Mouse (Mus musculus): Measurements from ENCODE around the gene Twist2.

Gene Twist2

DNA sequence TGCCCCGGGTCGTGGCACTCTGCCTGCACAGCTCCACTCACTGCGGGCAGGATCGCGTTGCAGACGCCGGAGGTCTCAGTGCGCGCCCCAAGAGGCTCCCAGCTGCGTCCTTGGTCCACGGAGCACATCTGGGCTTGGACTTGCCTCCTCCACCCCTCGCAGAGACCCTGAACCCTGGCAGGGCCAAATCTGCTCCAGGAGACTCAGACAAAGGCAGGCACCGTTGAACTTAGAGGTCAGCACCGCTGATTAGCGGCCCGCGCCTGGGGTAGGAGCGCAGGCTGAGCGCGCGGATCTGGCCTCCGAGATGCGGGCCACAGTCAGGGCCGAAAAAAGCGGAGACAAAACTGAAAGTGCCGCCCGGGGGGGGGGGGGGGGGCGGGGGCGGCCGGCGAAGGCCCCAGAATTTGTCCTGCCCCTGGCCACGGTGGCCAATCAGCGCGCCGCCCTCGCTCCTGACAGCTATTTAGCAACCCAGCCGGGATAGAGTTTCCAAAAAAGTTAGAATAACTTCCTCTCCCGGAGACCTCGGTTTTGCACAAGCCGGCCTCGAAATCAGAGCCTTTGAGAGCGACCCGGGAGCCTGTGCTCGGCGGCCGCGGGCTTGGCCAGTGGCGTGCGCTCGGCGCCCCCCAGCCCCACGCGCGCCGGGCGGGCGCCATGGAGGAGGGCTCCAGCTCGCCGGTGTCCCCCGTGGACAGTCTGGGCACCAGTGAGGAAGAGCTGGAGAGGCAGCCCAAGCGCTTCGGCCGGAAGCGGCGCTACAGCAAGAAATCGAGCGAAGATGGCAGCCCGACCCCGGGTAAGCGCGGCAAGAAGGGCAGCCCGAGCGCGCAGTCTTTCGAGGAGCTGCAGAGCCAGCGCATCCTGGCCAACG lies at the start of gene Twist2:
Twist2 (plus strand) TSS at position 495 of the 877 bp plus-strand sequence.
- peak; percentile 98 for DNase-seq

DNA sequence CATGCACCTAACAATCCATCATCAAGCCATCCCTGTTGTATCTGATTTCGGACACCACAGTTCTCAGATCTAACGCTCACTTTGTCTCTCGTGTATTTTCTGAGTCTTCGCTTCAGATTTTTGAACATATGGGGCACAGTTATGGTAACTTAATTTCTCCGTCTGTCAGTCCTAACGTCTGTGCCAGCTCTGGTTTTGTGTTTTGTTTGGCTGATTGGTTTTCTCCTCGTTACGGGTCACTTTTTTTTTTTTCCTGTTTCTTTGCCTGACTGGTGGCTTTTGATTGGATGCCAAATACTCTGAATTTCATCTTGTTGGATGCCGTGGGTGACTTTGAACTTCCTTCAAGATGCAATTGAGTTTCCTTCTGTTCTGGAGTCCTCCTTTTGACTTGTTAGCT lies 48.3 kb upstream of the Twist2 start:
- DNase-seq = no peak

DNA sequence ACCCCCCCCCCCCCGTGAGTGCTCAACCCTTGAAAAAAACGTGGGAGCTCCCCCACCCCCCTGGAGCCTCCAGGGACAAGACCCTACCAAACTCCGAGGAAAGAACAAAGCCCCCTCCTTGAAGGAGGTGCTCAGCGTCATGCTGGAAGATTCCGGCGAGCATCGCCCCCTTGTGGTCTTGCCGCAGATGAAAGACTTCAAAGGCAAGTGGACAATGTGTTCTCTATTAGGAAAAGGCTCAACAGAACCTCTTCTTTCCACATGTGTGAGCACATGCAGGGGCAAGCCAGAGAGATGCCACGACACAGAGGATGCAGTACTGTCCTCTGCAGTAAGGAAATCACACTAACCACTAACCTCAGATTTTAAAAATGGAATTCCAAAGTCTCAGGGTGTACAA lies 46.2 kb upstream of the Twist2 start:
- peak; percentile 84 for DNase-seq

DNA sequence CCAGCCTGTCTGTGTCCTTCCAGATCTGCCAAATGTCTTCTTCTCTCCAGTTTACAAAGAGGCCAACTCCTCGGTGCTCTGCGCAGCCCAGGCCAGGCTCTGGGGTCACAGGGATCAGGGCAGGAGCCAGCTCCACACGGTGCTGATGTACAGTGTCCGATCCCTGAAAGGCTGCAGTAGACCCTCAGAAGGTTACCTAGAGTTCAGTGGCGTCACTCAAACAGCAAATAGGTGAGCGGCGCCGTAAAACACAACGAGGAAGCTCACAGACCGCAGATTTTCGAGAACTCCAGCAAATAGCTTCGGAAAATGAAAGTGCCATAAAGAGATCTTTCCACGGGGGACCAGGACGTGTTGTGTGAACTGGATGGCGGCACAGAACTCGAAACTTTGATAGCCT lies 44.0 kb upstream of the Twist2 start:
- DNase-seq = peak; percentile 81

DNA sequence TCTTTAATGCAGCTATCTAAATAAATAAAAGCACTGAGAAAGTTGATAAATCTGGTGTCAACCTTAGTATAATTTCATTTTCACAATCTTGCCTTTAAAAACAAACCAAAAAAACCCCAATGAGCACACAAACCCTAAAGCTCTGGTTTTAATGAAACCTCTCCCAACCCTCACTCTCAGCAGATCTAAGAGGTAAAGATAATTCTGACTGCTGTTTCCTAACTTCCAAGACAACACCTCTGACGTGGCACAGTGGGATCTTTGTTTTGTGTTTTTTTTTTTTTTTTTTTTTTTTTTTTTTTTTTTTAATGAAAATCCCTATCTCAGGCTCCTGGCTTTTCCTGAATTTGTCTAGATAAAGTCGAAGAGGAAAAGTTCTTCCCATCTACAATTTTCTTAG lies 43.1 kb upstream of the Twist2 start:
- DNase-seq = no peak

DNA sequence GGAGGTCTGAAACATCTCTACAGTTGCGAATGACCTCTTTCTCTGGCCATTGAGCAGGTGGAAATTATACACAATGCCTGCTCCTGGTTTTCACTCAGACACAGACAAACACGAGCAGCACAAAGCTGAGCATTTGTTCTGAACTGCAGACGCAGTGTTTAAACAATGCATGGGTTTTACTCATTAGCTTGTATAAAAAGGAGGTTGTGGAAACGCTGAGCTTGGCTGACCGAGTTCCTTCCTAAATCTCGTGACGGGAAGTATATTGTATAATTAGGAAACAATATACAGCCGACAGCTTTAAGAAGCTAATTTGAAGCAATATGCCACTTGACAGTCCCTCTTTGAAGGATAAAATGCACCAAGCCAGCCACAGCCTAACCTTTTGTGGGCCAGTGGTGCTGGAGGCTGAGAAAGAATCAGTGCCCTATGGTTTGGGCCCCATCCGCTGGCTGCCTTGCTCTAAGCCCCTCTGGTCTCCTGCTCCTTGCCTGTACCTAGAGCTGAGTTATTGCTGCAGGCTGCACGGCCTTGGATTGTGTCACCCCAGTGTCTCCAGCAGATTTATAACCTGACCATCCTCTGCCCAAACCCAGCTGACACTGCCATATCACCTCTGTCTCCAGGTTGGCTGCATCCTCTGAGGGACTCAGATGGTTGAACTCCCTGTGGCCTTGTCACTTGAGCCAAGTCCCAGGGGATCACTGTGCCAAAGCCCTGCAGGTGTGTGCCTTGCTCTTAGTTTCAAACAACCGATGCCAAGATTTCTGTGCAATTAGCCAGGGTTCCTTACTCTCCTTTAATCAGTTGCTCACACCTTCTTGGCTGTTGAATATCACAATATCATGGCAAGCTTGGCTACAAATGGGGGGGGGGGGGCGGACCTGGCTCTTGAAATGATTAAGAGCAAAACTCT lies 42.4 kb upstream of the Twist2 start:
- DNase-seq = peak; percentile 85

DNA sequence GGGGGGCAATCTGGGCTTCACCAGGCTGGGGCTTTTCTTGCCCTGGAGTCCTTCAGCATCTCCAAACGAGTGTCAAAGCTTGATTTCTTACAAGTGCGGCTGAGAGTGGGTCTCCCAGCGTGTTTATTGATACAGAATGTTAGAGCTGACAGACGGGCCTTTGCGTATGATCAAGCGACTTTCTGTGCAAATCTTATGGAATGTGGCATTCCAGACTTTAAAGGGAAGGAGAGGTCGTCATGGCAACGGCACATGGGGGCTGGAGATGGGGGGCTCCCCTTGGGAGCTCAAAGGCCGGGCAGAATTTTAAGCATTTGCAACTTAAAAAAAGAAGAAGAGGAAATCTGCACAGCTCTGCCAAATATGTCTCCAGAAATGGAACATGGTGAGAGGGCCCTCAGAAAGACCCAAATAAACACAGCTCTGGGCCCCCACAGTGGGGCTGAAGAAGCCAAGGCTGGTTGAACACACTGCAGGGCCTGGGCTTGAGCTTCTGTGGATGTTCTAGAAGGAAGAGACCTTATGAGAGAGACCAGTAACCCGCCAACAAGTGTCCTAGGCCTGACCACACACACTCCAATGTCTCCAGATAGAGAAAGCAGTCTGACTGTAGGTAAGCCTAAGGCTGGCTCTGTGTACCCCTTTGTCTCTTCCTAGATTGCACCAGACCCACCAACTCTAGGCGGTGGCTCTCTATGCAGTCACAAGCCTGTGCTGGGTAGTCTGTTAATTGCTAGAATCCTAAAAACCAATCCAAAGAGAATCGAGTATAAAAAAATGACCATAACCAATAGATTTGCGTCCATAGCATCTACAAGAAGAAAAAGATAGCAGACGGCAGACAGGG lies 40.9 kb upstream of the Twist2 start:
- no peak for DNase-seq

DNA sequence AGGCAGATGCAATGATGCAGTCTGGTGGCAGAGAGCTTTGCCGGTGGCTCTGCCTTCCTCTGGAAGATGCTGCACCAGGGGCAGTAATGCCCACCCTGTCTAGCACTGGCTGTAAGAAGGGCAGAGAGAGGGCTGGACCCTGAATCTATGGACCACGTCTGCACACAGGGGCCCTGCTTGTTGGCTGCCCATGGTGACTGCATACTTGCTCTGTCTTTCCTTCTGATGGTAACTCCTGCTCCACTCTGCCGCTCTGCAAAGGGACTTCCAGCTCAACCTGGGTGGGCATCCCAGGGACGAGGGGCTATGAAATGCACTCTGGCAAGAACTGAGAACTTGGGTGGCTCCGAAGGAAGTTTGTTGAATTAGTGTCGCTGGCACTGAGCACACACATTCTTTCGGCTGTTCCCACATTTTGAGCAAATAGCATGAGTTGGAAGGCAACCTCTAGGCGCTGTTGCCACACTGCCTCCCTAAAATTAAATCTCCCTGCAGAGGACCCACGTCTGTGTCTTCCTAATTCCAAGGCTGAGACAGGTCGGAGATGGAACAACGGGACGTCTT lies 38.7 kb upstream of the Twist2 start:
- no peak for DNase-seq

DNA sequence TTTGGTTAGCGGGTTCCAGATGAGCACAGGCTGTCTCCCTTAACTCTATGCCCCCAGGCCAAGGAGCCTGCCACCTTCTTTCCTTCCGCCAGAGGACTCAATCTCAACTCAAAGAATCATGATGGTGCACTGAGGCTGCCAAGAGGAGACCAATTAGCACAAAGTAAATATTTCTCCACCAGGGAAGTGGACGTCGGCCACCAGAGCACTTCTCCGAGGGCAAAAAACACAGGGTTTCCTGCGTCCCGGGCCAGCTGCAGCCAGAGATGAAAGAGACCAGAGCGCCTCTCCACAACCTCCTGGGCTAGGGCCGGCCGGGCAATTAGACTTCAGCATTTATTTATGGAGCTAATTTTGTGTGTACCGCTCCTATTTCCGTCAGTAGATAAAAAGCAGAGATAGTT lies 31.0 kb upstream of the Twist2 start:
- DNase-seq = no peak

DNA sequence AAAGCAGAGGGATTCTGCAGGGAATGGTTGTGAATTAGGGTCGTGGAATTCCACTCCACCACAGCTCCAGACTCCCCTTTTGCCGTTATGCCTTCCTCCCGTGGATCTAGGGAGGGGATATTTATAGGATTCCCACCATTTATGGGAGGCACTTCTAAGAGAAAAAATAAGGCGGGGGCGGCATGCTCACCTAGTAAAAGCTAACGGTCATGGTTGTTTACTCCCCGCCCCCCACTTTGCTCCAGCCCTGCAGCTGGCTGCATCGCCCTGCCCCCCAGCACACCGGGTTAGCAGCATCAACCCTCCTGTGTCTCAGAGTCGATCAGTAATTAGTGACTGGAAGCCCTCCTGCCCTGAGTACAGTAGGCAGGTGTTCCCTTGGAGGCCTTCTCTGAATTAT lies 30.6 kb upstream of the Twist2 start:
- DNase-seq = no peak

DNA sequence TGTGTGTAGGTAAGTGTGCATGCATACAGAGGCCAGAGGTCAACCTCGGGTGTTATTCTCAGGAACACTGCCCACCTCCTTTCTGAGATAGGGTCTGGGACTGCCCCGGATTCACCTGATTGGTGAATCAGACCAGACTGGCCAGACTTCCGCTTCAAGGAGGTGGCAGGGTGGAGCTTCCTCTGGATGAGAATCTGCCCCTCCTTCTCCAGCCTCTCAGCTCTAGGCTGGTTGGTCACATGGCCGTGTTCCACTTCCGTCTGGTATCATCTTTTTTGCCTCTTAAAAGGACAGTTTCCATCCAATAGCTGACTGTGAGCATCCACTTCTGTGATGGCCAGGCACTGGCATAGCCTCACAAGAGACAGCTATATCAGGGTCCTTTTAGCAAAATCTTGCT lies 24.3 kb upstream of the Twist2 start:
- DNase-seq = no peak

DNA sequence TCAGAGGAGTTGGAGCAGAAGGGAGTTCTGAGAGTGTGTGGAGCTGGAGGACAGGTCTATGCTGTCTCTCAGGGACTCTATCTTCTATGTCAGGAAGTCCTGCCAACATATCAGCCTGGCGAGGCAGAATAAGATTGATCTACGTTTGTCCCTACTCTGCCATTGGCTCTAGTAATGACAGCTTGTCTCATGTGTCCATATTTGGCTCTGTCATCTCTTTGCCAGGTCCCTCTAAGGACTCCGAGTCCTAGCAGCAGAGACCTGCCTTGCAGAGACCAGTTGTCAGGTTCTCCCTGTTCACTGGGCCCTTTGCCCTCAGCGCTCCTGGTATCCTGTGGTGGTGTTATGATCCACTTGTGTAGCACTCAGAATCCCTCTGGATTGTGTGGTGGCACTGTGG lies 21.4 kb upstream of the Twist2 start:
- peak; percentile 91 for DNase-seq

DNA sequence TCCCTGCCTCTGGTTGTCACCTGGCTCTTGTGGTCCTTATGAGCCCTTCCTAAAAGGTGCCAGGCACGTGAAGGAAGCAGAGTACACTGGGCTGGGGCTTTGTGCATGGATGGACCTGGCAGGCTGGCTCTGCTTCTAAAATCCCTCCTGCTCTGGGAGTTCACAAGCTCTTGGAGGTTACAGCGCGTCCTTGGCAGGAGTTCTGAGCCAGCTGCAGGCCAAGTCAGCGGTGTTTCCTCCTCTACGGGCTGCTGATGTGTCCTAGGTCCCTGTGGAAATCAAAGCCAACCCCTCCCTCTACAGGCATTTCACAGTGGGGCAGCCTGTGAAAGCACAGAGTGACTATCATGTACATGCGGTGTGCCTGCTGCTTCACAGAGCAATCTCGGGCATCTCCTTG lies 20.1 kb upstream of the Twist2 start:
- peak; percentile 98 for DNase-seq

DNA sequence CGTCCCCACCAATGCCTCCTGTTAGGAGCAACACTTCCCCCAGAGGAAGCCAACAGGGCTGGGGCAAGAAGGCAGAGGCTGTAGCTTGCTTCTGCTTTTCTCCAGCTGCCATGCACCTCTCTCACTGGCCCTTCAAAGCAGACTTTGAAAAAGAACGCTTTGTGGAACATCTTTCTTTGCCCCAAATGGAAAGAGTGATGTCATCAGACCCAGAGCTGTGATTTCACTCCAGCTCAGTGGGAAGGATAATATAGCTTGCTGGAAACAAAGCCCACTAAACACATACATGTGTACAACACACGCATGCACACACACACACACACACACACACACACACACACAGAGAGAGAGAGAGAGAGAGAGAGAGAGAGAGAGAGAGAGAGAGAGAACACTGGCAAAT lies 17.1 kb upstream of the Twist2 start:
- no peak for DNase-seq

DNA sequence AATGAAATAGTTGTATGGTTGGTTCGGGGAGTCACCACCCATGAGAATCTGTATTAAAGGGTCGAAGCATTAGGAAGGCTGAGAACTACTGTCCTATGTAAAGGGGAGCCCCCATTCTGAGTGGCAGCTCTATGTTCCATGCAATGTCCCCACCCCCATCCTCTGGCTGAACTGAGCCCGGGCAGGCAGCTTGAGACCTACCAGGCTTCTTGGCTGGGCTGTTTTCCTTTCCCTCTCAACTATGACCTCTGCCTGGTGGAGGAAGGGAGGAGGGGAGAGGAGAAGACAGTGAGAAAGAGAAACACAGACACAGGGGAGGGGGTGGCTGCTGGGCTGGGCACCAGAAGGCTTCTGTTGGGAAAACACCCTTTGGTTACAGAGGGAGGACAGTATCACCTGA lies 1.9 kb upstream of the Twist2 start:
- no peak for DNase-seq

DNA sequence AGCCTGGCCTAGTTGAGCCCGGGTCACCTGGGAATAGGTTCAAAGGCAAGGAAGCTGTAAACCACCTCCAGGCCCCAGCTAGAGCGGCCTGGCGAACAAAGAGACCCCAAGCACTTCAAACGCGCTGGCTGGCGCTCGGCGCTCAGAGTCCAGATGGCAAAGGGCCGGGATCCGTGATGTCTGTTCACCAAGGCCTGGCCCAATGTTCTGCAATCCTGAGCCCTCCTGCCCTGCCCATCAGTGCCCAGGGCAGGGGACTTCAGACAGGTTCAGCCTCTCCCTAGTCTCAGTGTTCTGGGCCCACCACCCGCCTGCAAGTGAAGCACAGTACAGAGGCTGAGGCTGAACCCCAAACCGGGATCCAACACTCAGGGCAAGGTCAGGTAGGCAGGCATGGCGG lies 913 bp upstream of the Twist2 start:
- no peak for DNase-seq

DNA sequence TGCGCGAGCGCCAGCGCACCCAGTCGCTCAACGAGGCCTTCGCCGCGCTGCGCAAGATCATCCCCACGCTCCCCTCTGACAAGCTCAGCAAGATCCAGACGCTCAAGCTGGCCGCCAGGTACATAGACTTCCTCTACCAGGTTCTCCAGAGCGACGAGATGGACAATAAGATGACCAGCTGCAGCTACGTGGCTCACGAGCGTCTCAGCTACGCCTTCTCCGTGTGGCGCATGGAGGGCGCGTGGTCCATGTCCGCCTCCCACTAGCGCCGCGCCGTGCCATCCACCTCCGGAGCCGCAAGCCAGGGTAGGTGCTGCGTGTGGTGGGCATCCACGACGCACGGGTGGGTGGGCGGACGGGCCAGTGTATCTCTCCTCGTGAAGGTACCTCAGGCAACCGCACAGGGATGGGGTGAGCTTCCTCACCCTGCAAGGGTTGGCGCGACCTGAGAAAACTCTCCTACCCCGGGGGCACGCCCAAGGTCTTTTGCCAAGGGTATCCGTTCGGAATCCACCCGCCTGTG lies 644 bp downstream of the Twist2 start:
- peak; percentile 90 for DNase-seq

DNA sequence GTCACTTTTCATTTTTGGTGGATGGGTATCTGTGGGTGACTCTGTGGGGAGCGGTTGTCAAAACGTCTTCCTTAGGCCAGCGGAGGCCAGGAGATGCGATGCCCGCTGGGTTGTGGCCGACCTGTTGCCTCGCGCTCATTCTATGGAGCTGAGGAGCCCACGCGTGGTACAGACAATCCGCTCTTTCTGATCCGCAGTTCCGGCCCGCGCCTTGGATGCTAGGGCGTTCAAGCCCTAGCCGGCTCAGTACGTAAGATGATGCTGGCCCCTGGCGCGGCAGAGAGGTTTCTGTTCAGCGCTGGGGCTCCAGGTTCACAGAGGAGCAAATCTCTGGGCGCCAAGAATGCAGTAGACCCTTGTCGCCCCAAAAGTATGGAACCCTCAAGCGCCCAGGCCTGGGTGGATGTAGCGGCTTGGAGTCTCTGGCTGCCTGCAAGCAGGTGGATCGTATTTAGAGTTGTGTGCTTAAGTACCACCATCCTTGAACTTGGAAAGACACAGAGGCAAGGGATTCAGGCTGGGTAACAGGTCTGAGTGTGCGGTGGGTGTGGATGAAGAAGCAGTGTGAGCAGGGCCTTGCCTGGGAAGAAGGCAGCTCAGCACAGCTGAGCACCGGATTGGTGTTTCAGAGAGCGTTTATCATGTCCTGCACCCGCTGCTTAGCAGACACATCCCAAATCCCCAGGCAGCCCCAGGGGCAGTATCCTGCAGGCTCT lies 1.3 kb downstream of the Twist2 start:
- DNase-seq = peak; percentile 92

DNA sequence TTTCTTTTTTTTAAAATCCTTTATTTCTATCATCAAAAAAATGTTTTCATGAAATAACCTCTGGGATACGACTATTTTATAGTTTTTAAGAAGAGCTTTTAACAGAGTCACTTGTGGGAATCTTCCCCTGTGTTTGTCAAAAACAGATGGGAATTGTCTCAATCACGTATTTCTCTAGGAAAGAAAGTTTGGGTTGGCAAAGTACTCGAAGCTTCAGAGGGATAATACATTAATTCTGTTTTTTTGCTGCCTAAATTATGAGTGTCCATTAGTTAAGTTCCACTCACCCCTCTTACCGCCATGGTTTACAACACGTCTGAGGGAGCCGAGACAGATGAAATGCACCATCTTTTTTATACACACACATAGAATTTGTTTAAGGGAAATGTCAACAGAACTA lies 2.2 kb downstream of the Twist2 start:
- no peak for DNase-seq

DNA sequence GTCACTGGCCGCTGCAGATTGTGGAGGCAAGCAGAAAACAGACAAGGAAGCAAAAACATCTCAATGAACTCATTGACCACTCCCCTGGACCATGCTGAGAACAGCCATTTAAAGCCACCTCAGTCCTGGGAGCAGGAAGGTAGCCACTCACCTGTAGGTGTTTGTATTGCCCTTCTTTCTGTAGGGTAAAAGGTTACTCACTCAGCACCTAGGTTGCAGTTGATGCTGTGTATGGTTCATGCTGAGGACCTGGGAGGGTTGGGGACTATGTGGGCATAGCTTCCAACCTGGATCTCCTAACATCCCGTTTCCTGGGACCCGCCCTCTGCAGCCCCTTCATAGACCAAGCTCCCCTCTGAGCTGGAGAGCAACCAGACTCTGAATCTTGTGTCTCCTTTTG lies 14.8 kb downstream of the Twist2 start:
- no peak for DNase-seq

DNA sequence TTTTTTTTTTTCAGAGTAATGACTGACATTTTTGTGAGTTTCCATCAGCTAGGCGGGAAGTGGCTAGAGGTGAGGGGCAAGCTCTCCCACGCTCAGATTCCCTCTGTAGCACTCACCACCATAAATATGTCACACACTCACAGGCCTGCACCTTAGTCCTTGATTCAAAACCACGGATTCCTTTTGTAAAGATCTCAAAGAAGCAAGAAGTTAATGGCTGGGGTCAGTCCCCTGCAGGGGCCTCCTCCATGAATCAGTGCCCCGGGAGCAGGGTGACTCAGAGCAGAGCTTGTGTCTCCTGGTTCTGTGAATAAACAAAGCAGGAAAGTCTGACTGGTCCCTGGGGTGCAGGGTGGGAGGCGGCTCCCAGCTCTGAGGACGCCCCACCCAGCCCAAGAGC lies 15.3 kb downstream of the Twist2 start:
- DNase-seq = peak; percentile 95

DNA sequence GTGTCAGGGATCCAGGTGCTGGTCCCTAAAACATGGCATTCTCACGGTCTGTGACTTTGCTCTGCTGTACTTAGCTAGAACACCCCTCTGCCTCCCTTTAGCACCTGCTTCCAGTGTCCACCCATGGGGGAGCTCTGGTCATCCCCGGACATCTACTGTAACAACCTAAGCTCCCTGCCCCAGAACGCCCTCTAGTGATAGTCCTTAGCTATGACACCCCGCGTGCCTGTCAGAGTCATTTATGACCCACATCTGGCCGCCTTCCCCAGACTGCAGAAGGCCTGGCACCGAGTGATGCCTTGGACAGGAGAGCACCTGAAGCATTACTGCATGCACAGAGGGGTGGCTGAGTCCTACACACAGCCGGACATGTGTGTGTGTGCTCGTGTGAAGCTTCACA lies 18.0 kb downstream of the Twist2 start:
- no peak for DNase-seq
